Mouse (Mus musculus) hindbrain, embryonic 12.5 days (tissue): Measurements from ENCODE around the gene Stard3. TPM values are rescaled to one million over a fixed set of nuclear protein-coding genes. Genes with fewer than 3 reads are reported as not detected.

Source experiments
- ATAC-seq: fragments of 200-750 bp; cut with Nextera tagmentation; 2 replicates; pipeline ENCODE4 v1.8.0; 2017; ENCODE audit warnings: moderate TSS enrichment; ENCODE audit not compliant: low FRiP score
- H3K27ac ChIP-seq: fragments of 300-500 bp; sonication (generic); 2 replicates; pipeline ENCODE4 v1.5.1; 2016; ENCODE audit warnings: mild to moderate bottlenecking
- H3K27me3 ChIP-seq: fragments of 300-500 bp; sonication (generic); 2 replicates; pipeline ENCODE4 v1.6.1; 2016; ENCODE audit warnings: mild to moderate bottlenecking
- H3K36me3 ChIP-seq: fragments of 300-500 bp; sonication (generic); 2 replicates; pipeline ENCODE4 v1.6.1; 2016; ENCODE audit warnings: mild to moderate bottlenecking
- H3K4me1 ChIP-seq: fragments of 300-500 bp; sonication (generic); 2 replicates; pipeline ENCODE4 v1.6.1; 2016
- H3K4me2 ChIP-seq: fragments of 300-500 bp; sonication (generic); replicated peaks from 2 replicates; pipeline ENCODE4 v1.6.1; 2016; ENCODE audit warnings: mild to moderate bottlenecking
- H3K4me3 ChIP-seq: fragments of 300-500 bp; sonication (generic); 2 replicates; pipeline ENCODE4 v1.5.1; 2016; ENCODE audit warnings: mild to moderate bottlenecking
- H3K9ac ChIP-seq: fragments of 300-500 bp; sonication (generic); 2 replicates; pipeline ENCODE4 v1.6.1; 2016; ENCODE audit warnings: mild to moderate bottlenecking, moderate library complexity
- H3K9me3 ChIP-seq: fragments of 300-500 bp; sonication (generic); replicated peaks from 2 replicates; pipeline ENCODE4 v1.6.1; 2016; ENCODE audit warnings: mild to moderate bottlenecking
- WGBS: fragments of 180-500 bp; shearing (Covaris S2); methylation state at CpG from one replicate; pipeline ENCODE4 v1.1.7; 2016; 5-methylcytosine and 5-hydroxymethylcytosine counted together
- polyA plus RNA-seq: library from polyadenylated mRNA; unstranded; fragments of >200 nt; fragmentation: Nextera tagmentation; extraction: Ambion mirVana; gene quantifications from 2 replicates; pipeline ENCODE4 v1.2.1, GENCODE M21; 2016

Gene Stard3
- polyA plus RNA-seq, 1 experiment from 2014 or later = 50.0 TPM

DNA sequence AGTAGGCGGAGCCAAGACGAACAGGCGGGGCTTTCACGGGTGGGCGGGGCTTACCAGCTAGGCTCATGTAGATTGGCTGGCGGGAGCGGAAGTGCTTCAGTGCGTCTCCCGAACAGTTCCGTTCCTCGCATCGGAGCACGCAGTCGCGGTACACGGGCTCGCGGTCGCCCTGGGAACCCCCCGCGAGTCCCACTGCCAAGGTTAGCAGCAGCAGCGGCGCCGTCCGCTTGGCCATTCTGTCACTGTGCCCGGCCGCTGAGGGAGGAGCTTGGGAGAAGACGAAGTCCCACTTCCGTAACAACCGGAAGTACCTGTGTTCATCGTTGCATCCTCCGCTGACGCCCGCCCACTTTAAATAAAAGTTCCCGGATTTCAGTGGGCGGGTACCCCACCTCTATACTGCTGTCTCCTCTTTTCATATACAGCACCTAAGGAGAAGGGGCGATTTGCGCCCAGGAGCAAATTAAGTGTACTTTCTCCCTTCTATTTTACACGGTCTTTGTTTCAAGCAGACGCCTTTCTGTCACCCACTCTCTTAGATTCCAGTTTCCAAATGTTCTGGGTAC, 42.1 kb downstream of the Stard3 start, which contains the start of gene Pgap3:
TSS of gene Pgap3 (minus strand) at position 330 of the 566 bp plus-strand sequence.
- peaks cover 10% of the 10 kb centered on the region for H3K4me1 ChIP-seq
- no peaks in the 10 kb centered on the region for H3K9me3 ChIP-seq
- peak within 1 kb of the TSS; percentile 72 for H3K4me2 ChIP-seq
- under 1% methylated on average over 40 of the region's 40 CpGs for WGBS
- 0 out of 2 replicates have a peak, but pooled peaks cover 3% of the 10 kb centered on the region for H3K36me3 ChIP-seq
- H3K27me3 ChIP-seq = peaks cover 19% of the 10 kb centered on the region
- H3K27ac ChIP-seq = peak within 1 kb of the TSS; percentile 98
- peak within 1 kb of the TSS; percentile 67 for H3K9ac ChIP-seq
- H3K4me3 ChIP-seq = peak within 1 kb of the TSS; percentile 74
- ATAC-seq = peak; percentile 91

DNA sequence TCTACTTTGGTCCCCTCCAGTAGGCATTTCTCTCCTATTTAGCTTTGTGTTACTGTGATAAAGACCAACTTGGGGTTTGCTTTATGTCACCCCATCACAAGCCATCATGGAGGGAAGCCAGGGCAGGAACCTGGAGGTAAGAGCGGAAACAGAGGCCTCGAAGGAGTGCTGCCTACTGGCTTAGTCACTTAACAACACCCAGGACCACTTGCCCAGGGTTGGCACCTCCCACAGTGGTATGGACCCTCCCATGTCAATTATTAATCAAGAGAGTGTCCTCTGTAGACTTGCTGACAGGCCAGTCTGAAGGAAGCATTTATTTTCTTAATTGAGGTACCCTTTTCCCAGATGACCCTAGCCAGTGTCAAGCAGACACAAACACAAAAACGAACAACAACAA, 42.6 kb downstream of the Stard3 start:
- H3K9me3 ChIP-seq = no peaks in the 10 kb centered on the region
- no peak for ATAC-seq
- WGBS = 69% methylated on average over 3 of the region's 3 CpGs
- H3K4me2 ChIP-seq = peak overlapping the region; percentile 72
- peak overlapping the region; percentile 74 for H3K4me3 ChIP-seq
- peak overlapping the region; percentile 98 for H3K27ac ChIP-seq
- H3K9ac ChIP-seq = peak overlapping the region; percentile 67
- 0 out of 2 replicates have a peak, but pooled peaks cover 3% of the 10 kb centered on the region for H3K36me3 ChIP-seq
- peaks cover 19% of the 10 kb centered on the region for H3K27me3 ChIP-seq
- H3K4me1 ChIP-seq = peaks cover 10% of the 10 kb centered on the region

GRCm38 (mm10) chr11:98406621-98407020, 48.5 kb downstream of the Stard3 start:
- ATAC-seq = no peak
- WGBS = 74% methylated on average over 6 of the region's 6 CpGs

GRCm38 (mm10) chr11:98408872-98409271, 50.7 kb downstream of the Stard3 start:
- Histone ChIP-seq H3K36me3 (no peaks in the 10 kb centered on the region), H3K9me3 (no peaks in the 10 kb centered on the region), H3K4me2 (peak overlapping the region; percentile 38), H3K27me3 (peaks cover 31% of the 10 kb centered on the region), H3K27ac (peak overlapping the region; percentile 32; the same call in 1 of the 2 replicates), H3K9ac (peak overlapping the region; percentile 24), H3K4me3 (no peak overlapping the region), H3K4me1 (peaks cover 35% of the 10 kb centered on the region)
- WGBS = 41% methylated on average over 8 of the region's 8 CpGs
- ATAC-seq = no peak

More at GRCm38 (mm10) chr11:98406621-98407020, 48.5 kb downstream of the Stard3 start:
- no peaks in the 10 kb centered on the region for H3K9me3 ChIP-seq
- no peaks in the 10 kb centered on the region for H3K36me3 ChIP-seq
- H3K4me1 ChIP-seq = peaks cover 14% of the 10 kb centered on the region
- H3K27me3 ChIP-seq = peaks cover 31% of the 10 kb centered on the region
- H3K9ac ChIP-seq = no peak overlapping the region
- no peak overlapping the region for H3K4me2 ChIP-seq
- no peak overlapping the region for H3K27ac ChIP-seq
- no peak overlapping the region for H3K4me3 ChIP-seq

GRCm38 (mm10) chr11:98409341-98409822, 51.2 kb downstream of the Stard3 start:
- H3K27ac ChIP-seq = 0 out of 2 replicates have a peak overlapping the region, but pooled peaks have one; percentile 32
- 6% methylated on average over 9 of the region's 10 CpGs for WGBS
- peak overlapping the region; percentile 38 for H3K4me2 ChIP-seq

DNA sequence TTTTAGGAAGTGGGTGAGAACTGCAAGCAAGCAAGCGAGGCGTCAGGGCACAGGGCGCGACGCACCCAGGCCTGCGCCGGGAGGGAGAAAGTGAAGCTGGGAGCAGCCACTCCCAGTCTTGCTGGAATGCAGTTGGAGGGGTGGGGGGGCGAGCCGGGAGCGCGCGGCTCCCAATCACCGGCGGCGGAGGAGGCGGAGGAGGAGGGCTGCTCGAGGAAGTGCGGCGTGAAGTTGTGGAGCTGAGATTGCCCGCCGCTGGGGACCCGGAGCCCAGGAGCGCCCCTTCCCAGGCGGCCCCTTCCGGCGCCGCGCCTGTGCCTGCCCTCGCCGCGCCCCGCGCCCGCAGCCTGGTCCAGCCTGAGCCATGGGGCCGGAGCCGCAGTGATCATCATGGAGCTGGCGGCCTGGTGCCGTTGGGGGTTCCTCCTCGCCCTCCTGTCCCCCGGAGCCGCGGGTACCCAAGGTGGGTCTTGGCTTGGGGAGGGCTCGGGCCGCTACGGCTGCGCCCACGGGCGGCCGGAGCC, 54.2 kb downstream of the Stard3 start, which contains the start of gene Erbb2:
TSS of gene Erbb2 (plus strand) at position 198 of the 524 bp plus-strand sequence.
- no peaks in the 10 kb centered on the region for H3K36me3 ChIP-seq
- ATAC-seq = peak; percentile 55
- 0% methylated on average over 46 of the region's 49 CpGs for WGBS
- H3K27me3 ChIP-seq = peaks cover 33% of the 10 kb centered on the region
- H3K4me3 ChIP-seq = peak within 1 kb of the TSS; percentile 77
- H3K4me2 ChIP-seq = peak within 1 kb of the TSS; percentile 97
- peak within 1 kb of the TSS; percentile 79 for H3K27ac ChIP-seq
- H3K4me1 ChIP-seq = peaks cover 40% of the 10 kb centered on the region
- H3K9me3 ChIP-seq = no peaks in the 10 kb centered on the region
- peak within 1 kb of the TSS; percentile 87 for H3K9ac ChIP-seq

More at GRCm38 (mm10) chr11:98409341-98409822, 51.2 kb downstream of the Stard3 start:
- ATAC-seq = peak; percentile 71
- no peak overlapping the region for H3K4me3 ChIP-seq
- peaks cover 40% of the 10 kb centered on the region for H3K4me1 ChIP-seq
- peaks cover 30% of the 10 kb centered on the region for H3K27me3 ChIP-seq
- H3K36me3 ChIP-seq = no peaks in the 10 kb centered on the region
- peak overlapping the region; percentile 24 for H3K9ac ChIP-seq
- no peaks in the 10 kb centered on the region for H3K9me3 ChIP-seq

DNA sequence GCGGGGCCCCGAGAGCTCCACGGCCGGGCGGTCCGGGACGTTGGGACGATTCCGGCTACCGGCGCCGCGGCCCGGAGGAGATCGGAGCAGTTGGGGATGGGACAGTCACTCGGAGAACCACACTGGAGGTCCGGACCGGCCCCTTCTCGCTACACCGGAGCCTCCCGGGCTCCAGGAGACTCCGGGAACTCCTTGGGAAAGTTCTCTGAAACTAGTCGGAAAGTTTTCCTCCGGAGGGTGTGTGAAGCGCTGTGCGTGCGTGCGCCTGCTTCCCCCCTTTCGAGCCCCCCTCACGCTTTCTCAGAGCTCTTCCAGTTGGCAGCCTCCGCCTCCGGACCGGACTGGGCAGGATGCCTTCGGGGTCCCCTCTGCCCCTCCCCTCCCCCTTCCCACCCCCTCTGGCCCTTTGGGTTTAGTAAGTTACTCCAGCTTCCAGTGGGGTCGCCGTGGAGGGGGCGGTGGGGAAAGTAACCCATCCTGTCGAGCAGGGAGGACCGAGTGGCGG, 54.7 kb downstream of the Stard3 start:
- H3K4me1 ChIP-seq = peaks cover 40% of the 10 kb centered on the region
- peak overlapping the region; percentile 97 for H3K4me2 ChIP-seq
- no peaks in the 10 kb centered on the region for H3K9me3 ChIP-seq
- H3K9ac ChIP-seq = peak overlapping the region; percentile 87
- ATAC-seq = peak; percentile 60
- WGBS = 0% methylated on average over 38 of the region's 40 CpGs
- H3K4me3 ChIP-seq = peak overlapping the region; percentile 77
- H3K27ac ChIP-seq = peak overlapping the region; percentile 79
- H3K27me3 ChIP-seq = peaks cover 33% of the 10 kb centered on the region
- H3K36me3 ChIP-seq = no peaks in the 10 kb centered on the region

GRCm38 (mm10) chr11:98413731-98414130, 55.6 kb downstream of the Stard3 start:
- 16% methylated on average over 7 of the region's 7 CpGs for WGBS

DNA sequence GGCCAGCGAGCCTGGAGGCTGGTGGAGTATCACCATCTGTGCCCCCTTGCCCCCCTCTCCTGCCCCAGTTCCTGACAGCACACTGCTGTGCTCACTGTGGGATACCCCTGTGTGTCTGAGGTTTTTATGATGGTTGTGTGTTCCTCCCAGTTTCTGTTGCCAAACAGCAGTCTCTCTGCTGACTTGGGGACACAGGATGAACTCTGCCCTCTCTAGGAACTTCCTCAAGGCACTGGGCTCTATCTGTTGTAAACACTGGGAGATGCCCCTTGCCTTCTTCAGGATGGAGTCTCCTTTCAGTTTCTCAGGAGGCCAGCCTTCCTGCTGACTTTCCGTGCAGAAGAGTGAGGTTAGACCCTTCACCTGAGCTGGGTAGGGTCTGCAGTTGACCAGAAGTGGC, 56.0 kb downstream of the Stard3 start:
- no peak for ATAC-seq
- peaks cover 33% of the 10 kb centered on the region for H3K27me3 ChIP-seq
- peak overlapping the region; percentile 97 for H3K4me2 ChIP-seq
- H3K9ac ChIP-seq = no peak overlapping the region; the same call in 1 of the 2 replicates
- no peak overlapping the region for H3K27ac ChIP-seq
- WGBS = 13% methylated on average over 2 of the region's 2 CpGs
- H3K36me3 ChIP-seq = no peaks in the 10 kb centered on the region
- no peaks in the 10 kb centered on the region for H3K9me3 ChIP-seq
- H3K4me1 ChIP-seq = peaks cover 34% of the 10 kb centered on the region
- peak overlapping the region; percentile 77; the same call in 1 of the 2 replicates for H3K4me3 ChIP-seq

More at GRCm38 (mm10) chr11:98413731-98414130, 55.6 kb downstream of the Stard3 start:
- peak overlapping the region; percentile 77 for H3K4me3 ChIP-seq
- no peaks in the 10 kb centered on the region for H3K9me3 ChIP-seq
- no peak overlapping the region for H3K27ac ChIP-seq
- peaks cover 39% of the 10 kb centered on the region for H3K4me1 ChIP-seq
- peaks cover 33% of the 10 kb centered on the region for H3K27me3 ChIP-seq
- H3K36me3 ChIP-seq = no peaks in the 10 kb centered on the region
- no peak for ATAC-seq
- H3K9ac ChIP-seq = no peak overlapping the region; the same call in none of the 2 replicates
- peak overlapping the region; percentile 97 for H3K4me2 ChIP-seq

- 83% methylated on average over 1 of the region's 1 CpGs for WGBS
- Histone ChIP-seq H3K4me2 (no peak overlapping the region), H3K9ac (no peak overlapping the region), H3K36me3 (no peaks in the 10 kb centered on the region), H3K9me3 (no peaks in the 10 kb centered on the region), H3K4me3 (no peak overlapping the region), H3K27me3 (peaks cover 13% of the 10 kb centered on the region), H3K4me1 (peaks cover 21% of the 10 kb centered on the region), H3K27ac (no peak overlapping the region)
- ATAC-seq = no peak
These were observed 58.9 kb downstream of the Stard3 start for GRCm38 (mm10) chr11:98417074-98417473.

- no peak overlapping the region; the same call in 1 of the 2 replicates for H3K9ac ChIP-seq
- H3K4me2 ChIP-seq = no peak overlapping the region
- H3K4me3 ChIP-seq = no peak overlapping the region
- ATAC-seq = no peak
- peaks cover 2% of the 10 kb centered on the region; the same call in 1 of the 2 replicates for H3K27me3 ChIP-seq
- peaks cover 9% of the 10 kb centered on the region; the same call in 1 of the 2 replicates for H3K36me3 ChIP-seq
- peaks cover 11% of the 10 kb centered on the region for H3K4me1 ChIP-seq
- no peak overlapping the region for H3K27ac ChIP-seq
- 69% methylated on average over 6 of the region's 6 CpGs for WGBS
- no peaks in the 10 kb centered on the region for H3K9me3 ChIP-seq
These were observed 60.1 kb downstream of the Stard3 start for GRCm38 (mm10) chr11:98418273-98418672.

- Histone ChIP-seq H3K4me3 (no peak overlapping the region), H3K4me2 (no peak overlapping the region), H3K36me3 (peaks cover 9% of the 10 kb centered on the region; the same call in 1 of the 2 replicates), H3K27ac (no peak overlapping the region), H3K27me3 (peaks cover 2% of the 10 kb centered on the region; the same call in 1 of the 2 replicates), H3K4me1 (peaks cover 4% of the 10 kb centered on the region), H3K9me3 (no peaks in the 10 kb centered on the region), H3K9ac (no peak overlapping the region)
- no peak for ATAC-seq
- WGBS = 81% methylated on average over 10 of the region's 10 CpGs
These were observed 60.9 kb downstream of the Stard3 start for GRCm38 (mm10) chr11:98418939-98419547.
